Mouse (Mus musculus): ENCODE results near the gene Kctd14.

DNA sequence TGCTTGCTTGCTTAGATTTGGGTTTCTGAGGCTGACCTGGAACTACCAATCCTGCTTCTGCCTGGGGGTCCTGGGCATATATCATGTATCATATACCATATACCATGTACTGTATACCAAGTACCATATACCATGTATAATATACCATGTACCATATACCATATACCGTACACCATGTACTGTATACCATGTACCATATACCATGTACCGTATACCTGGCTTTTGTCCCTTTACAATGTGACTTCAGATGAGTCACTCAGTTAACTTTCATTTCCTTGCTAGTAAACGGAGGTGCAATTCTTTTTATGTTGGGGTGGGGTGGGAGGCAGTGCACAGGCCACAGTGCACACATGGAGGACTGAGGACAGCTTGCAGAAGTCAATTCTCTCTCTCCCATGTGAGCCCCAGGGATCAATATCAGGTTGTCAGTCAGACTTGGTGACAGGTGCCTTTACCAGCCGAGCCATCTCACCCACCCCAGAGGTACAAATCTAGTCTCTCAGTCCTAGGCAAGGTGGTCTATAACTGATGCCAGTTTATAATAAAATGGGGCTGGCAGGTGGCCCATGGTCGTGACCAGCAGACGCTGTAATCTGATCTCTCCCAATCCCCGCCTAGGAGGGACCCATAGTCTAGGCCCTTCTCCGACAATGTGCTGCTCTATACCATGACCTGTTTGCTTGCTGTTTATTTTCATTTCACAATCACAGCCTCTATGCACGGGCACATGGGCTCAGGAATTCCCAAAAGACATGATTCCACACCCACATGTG is 36.0 kb upstream of the Kctd14 start:
- no peak for TF ChIP-seq CTCF (IDR thresholded peaks at IDR 0.05)
- no peak for TF ChIP-seq EP300 (IDR thresholded peaks at IDR 0.05; ENCODE audit: insufficient read depth, low read depth, low read length)
- no peak for TF ChIP-seq POLR2A (IDR thresholded peaks at IDR 0.05; ENCODE audit: insufficient read depth, low read depth, low read length)

Measured in heart, adult 2 months (tissue).